Mouse (Mus musculus): ENCODE measurements around the gene Trabd2b. TPM values are rescaled to one million over a fixed set of nuclear protein-coding genes. Genes with fewer than 3 reads are reported as not detected.

The Trabd2b gene
- polyA plus RNA-seq, 1 experiment from 2014 or later, result 0.32 TPM

DNA sequence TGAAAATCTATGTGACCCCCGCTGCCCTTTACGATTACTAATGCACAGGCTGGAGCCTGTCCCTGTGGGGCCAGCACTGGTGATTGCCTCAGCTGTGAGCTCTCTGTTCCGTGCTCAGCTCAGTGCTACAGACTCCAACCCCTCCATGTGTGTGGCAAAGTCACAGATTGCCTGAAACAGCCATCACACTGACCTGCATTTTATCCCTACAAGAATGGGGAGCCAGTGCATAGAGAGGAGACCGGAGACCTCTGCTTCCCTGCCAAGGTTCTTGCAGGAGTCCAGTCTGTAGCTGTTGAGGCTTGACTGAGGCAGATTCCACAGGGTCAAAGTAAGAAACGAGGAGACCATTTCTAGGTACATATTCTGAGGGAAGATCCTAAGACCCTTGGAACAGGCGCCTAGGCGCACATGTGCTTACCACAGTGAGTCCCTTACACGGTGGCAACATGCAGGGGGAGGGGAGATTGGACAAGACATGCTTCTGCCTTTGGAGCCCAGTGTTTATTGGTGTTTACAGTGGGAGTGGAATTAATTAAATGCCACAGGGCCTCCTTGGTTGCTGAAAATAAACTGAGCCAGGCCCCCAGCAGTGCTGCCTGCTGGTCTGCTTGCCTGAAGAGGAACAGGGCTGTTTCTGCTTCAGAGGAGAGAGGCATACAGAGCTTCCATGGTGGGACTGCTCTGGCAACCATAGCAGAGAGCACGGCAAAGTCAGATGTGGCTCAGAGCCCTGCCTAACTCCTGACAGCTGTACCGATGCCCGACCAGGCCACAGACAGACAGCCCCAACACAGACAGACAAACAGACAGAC lies 97.9 kb downstream of the Trabd2b start:
- no peak overlapping the region for H3K4me2 ChIP-seq (replicated peaks)
- H3K36me3 ChIP-seq, result no peaks in the 10 kb centered on the region
- H3K9me3 ChIP-seq, result no peaks in the 10 kb centered on the region
- H3K4me3 ChIP-seq, result no peak overlapping the region
- WGBS, result 71% methylated on average over 11 of the region's 11 CpGs
- no peaks in the 10 kb centered on the region for H3K4me1 ChIP-seq
- H3K9ac ChIP-seq (replicated peaks), result no peak overlapping the region
- 0 out of 2 replicates have a peak, but pooled peaks have one; percentile 23 for ATAC-seq (replicated peaks)
- H3K27ac ChIP-seq (replicated peaks), result no peak overlapping the region
- no peaks in the 10 kb centered on the region for H3K27me3 ChIP-seq

DNA sequence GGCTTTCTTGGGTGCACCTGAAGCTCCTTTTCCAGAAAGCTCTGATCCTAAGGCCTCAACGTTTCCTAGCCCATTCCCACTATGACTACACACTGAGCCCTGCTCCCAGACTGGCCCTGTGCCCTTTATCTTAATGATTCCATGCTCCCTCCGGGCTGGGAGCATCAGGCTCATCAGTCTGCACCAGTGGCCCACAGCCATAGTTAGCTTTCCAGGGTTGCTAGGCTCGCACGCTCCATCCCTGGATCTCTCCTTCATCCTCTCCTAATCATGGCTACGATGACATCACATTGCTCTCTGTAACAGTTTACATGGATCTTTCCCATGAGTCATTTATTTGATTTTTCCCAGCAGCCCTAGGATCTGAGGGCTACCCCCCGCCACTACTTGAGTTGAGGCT lies 103.1 kb downstream of the Trabd2b start:
- Histone ChIP-seq H3K4me1 (no peaks in the 10 kb centered on the region), H3K9ac (replicated peaks) (no peak overlapping the region), H3K9me3 (no peaks in the 10 kb centered on the region), H3K4me3 (no peak overlapping the region), H3K4me2 (replicated peaks) (no peak overlapping the region), H3K36me3 (no peaks in the 10 kb centered on the region), H3K27me3 (no peaks in the 10 kb centered on the region), H3K27ac (replicated peaks) (no peak overlapping the region)
- 91% methylated on average over 6 of the region's 6 CpGs for WGBS
- ATAC-seq (replicated peaks), result no peak

DNA sequence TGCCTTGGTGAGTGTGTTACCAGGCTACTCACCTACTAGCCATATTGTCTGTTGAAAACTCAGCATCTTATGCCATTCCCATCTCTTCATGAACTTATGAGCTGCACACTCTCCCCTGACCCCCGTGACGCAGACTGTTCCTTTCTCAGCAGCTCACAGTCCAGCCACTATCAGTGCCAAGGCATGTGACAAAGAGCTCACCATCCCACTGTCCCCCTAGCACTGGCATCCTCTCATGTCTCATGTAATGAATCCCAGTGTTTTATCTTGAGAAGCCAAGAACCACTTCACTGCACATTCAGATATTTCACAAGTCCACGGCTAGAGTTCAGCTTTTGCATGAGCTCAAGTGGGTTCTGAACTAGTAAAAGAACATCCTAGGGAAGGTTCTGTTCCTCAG lies 105.1 kb downstream of the Trabd2b start:
- no peaks in the 10 kb centered on the region for H3K9me3 ChIP-seq
- no peaks in the 10 kb centered on the region for H3K27me3 ChIP-seq
- 94% methylated on average over 3 of the region's 3 CpGs for WGBS
- H3K36me3 ChIP-seq, result no peaks in the 10 kb centered on the region
- no peak overlapping the region for H3K27ac ChIP-seq (replicated peaks)
- H3K4me1 ChIP-seq, result no peaks in the 10 kb centered on the region
- H3K9ac ChIP-seq (replicated peaks), result no peak overlapping the region
- H3K4me3 ChIP-seq, result no peak overlapping the region
- H3K4me2 ChIP-seq (replicated peaks), result no peak overlapping the region
- no peak for ATAC-seq (replicated peaks)

GRCm38 (mm10) chr4:114513149-114513548 lies 106.6 kb downstream of the Trabd2b start:
- ATAC-seq (replicated peaks), result no peak
- Histone ChIP-seq H3K27me3 (no peaks in the 10 kb centered on the region), H3K9me3 (no peaks in the 10 kb centered on the region), H3K27ac (replicated peaks) (no peak overlapping the region), H3K4me1 (no peaks in the 10 kb centered on the region), H3K36me3 (no peaks in the 10 kb centered on the region), H3K9ac (replicated peaks) (no peak overlapping the region), H3K4me3 (no peak overlapping the region), H3K4me2 (replicated peaks) (no peak overlapping the region)

DNA sequence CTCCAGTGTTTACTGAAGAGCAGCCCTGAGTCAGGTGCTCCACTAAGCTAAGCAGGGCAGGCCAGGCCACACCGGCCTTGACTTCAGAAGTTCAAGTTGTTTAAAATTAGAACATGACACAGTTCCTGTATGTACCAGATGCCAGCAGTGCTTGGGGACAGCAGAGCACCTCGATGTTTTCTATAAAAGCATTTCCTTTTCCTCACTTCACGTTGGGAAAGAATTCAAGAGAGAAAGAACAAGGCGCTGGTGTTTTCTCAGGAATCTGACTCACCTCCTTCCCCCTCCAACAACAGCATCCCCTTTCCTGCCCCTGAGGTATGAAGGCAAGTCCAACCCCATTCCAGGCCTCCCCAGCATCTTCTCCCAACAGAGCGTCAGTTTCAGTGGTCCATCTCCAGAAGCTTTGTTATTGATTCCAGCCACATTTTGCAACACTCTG lies 108.8 kb downstream of the Trabd2b start:
- 81% methylated on average over 5 of the region's 5 CpGs for WGBS
- ATAC-seq (replicated peaks), result no peak

DNA sequence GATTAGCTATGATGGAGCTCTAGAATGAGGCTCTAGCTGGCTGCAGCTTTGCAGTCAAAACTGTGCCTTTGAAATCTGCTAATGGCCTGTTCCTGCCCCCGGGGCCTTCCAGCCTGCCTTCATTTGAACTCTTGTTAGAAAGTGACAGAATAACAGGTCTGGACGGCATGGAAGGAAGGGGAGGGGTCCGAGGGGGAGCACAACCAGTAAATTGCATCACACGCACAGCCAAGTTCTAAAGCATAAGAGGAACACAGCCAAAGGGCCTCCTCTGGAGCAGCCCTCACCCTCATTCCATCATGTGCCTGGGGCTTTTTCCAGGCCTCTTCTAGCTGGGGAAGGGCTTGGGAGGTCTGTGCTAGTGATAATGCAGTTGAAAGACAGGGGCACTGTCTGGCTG lies 110.1 kb downstream of the Trabd2b start:
- no peak for ATAC-seq (replicated peaks)
- H3K4me1 ChIP-seq, result no peaks in the 10 kb centered on the region
- no peak overlapping the region for H3K4me2 ChIP-seq (replicated peaks)
- 24% methylated on average over 4 of the region's 4 CpGs for WGBS
- no peaks in the 10 kb centered on the region for H3K27me3 ChIP-seq
- H3K36me3 ChIP-seq, result no peaks in the 10 kb centered on the region
- no peak overlapping the region for H3K9ac ChIP-seq (replicated peaks)
- H3K27ac ChIP-seq (replicated peaks), result no peak overlapping the region
- no peaks in the 10 kb centered on the region for H3K9me3 ChIP-seq
- H3K4me3 ChIP-seq, result no peak overlapping the region

More for the DNA sequence above, 108.8 kb downstream of the Trabd2b start:
- no peaks in the 10 kb centered on the region for H3K4me1 ChIP-seq
- H3K36me3 ChIP-seq, result no peaks in the 10 kb centered on the region
- no peak overlapping the region for H3K27ac ChIP-seq (replicated peaks)
- no peak overlapping the region for H3K4me2 ChIP-seq (replicated peaks)
- no peak overlapping the region for H3K4me3 ChIP-seq
- no peaks in the 10 kb centered on the region for H3K27me3 ChIP-seq
- no peaks in the 10 kb centered on the region for H3K9me3 ChIP-seq
- no peak overlapping the region for H3K9ac ChIP-seq (replicated peaks)

- Histone ChIP-seq H3K27me3 (no peaks in the 10 kb centered on the region), H3K4me3 (no peak overlapping the region), H3K9me3 (no peaks in the 10 kb centered on the region), H3K4me1 (no peaks in the 10 kb centered on the region), H3K27ac (replicated peaks) (no peak overlapping the region), H3K9ac (replicated peaks) (no peak overlapping the region), H3K36me3 (no peaks in the 10 kb centered on the region), H3K4me2 (replicated peaks) (no peak overlapping the region)
- no peak for ATAC-seq (replicated peaks)
- 84% methylated on average over 3 of the region's 3 CpGs for WGBS
Observed at GRCm38 (mm10) chr4:114518061-114518460, 111.5 kb downstream of the Trabd2b start.

DNA sequence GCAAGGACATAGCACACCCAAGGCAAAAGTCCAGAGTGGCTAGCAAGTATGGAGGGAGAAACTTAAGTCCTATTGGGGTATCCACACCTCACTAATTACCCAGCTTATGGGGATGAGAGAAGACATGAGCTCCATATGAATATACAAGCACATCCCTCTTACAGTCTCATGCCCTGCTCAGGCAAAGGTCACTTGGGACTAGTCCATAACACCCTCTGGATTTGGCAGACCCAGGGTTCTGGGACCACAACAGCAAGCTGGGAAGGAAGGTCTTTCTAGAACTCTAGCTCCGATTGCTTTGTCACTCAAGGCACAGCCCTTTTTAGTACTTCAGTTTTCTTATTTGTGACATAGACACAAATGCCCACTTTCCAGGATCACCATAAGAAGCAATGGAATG lies 112.0 kb downstream of the Trabd2b start:
- H3K27ac ChIP-seq (replicated peaks), result no peak overlapping the region
- no peak overlapping the region for H3K9ac ChIP-seq (replicated peaks)
- H3K4me1 ChIP-seq, result no peaks in the 10 kb centered on the region
- no peak for ATAC-seq (replicated peaks)
- H3K27me3 ChIP-seq, result no peaks in the 10 kb centered on the region
- H3K4me2 ChIP-seq (replicated peaks), result no peak overlapping the region
- no peaks in the 10 kb centered on the region for H3K9me3 ChIP-seq
- no peak overlapping the region for H3K4me3 ChIP-seq
- 96% methylated on average over 1 of the region's 1 CpGs for WGBS
- no peaks in the 10 kb centered on the region for H3K36me3 ChIP-seq

- Histone ChIP-seq H3K36me3 (no peaks in the 10 kb centered on the region), H3K9me3 (no peaks in the 10 kb centered on the region), H3K27ac (replicated peaks) (no peak overlapping the region), H3K9ac (replicated peaks) (no peak overlapping the region), H3K4me2 (replicated peaks) (no peak overlapping the region), H3K4me1 (no peaks in the 10 kb centered on the region), H3K4me3 (no peak overlapping the region), H3K27me3 (no peaks in the 10 kb centered on the region)
- 92% methylated on average over 4 of the region's 4 CpGs for WGBS
- ATAC-seq (replicated peaks), result no peak
Observed at GRCm38 (mm10) chr4:114519321-114519720, 112.8 kb downstream of the Trabd2b start.

DNA sequence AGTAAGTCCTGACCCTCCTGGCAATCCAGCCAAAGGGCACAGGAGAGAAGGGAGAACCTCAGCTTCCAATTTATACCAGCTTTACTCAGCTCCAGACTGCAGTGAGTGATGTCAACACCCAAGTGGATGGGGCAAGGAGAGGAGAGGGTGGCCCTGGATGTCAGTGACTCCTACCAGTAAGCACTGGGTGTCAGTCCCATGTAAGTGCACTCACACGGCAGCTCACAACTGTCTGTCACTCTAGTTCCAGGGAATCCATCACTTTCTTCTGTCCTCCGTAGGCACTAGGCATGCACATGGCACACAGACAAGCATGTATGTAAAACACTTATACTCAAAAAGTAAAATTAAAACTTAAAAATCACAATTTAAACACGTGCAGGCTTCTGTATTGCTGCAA lies 113.4 kb downstream of the Trabd2b start:
- H3K9ac ChIP-seq (replicated peaks), result no peak overlapping the region
- no peak for ATAC-seq (replicated peaks)
- no peak overlapping the region for H3K4me3 ChIP-seq
- 89% methylated on average over 3 of the region's 3 CpGs for WGBS
- no peak overlapping the region for H3K27ac ChIP-seq (replicated peaks)
- H3K27me3 ChIP-seq, result no peaks in the 10 kb centered on the region
- H3K4me1 ChIP-seq, result no peaks in the 10 kb centered on the region
- H3K4me2 ChIP-seq (replicated peaks), result no peak overlapping the region
- no peaks in the 10 kb centered on the region for H3K36me3 ChIP-seq
- H3K9me3 ChIP-seq, result no peaks in the 10 kb centered on the region

DNA sequence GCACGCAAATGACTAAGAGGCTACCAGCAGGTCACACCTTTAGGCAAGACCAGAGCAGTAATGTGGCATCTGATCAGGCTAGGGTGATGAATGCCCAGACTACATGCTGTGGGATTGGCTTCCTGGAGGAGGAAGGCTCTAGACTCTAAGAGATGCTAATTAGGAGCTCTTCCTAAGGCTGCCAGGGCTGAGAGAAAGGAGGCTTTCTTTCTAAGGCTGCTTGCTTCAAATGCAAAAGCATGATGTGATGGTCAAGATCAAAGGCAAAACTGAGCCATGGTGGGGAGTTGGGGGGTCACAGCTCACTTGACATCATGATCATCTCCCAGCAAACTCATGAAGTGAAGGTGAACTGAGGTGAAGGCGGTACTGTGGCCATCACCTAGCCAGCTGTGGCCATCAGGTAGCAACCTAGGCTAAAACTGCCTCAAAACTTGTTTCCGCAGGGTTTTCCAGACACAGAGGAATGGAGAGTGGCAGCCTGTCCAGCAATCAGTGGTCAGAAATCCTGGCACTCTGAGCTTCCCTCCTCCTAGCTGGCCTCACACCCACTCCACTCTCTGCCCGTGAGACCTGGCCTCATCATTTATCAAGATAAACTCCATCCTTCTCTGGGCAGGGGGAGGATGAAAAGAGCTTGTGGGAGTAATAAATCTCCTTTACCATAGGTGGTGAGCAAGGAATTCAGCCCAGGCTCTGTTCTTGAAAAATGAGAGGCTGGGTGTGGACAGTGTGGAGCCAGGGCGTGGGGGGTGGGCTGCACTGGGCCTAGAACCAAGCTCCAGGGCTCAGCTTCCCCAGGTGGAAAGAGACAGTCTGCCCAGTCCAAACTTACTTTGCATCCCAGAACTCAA lies 117.0 kb downstream of the Trabd2b start:
- Histone ChIP-seq H3K4me2 (replicated peaks) (no peak overlapping the region), H3K27ac (replicated peaks) (no peak overlapping the region), H3K4me1 (no peaks in the 10 kb centered on the region), H3K9me3 (no peaks in the 10 kb centered on the region), H3K36me3 (no peaks in the 10 kb centered on the region), H3K9ac (replicated peaks) (no peak overlapping the region), H3K27me3 (no peaks in the 10 kb centered on the region), H3K4me3 (no peak overlapping the region)
- ATAC-seq (replicated peaks), result no peak
- 81% methylated on average over 5 of the region's 5 CpGs for WGBS

DNA sequence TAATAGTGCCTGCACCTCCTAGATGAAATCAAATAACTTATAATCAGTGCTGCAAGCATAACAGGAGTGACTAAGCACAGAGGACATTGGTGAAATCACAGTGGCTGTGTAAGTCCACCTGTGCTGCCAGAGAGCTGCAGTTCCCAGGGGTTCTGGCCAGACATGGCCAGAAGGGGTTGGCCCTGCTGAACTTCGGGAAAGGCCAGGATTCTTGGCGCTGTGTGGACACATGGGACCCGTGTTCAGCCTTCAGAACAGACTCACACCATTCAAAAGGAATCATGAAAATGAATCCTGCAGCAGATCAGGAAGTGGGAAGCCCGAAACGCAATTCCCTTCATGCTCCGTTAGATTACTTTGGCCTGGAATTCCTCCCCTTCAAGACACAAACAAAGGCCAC lies 125.1 kb downstream of the Trabd2b start:
- 40% methylated on average over 6 of the region's 6 CpGs for WGBS
- no peak for ATAC-seq (replicated peaks)

More for the DNA sequence above, 125.1 kb downstream of the Trabd2b start:
- Histone ChIP-seq H3K27ac (replicated peaks) (no peak overlapping the region), H3K4me3 (no peak overlapping the region), H3K4me1 (no peaks in the 10 kb centered on the region), H3K9ac (replicated peaks) (no peak overlapping the region), H3K9me3 (no peaks in the 10 kb centered on the region), H3K4me2 (replicated peaks) (no peak overlapping the region), H3K27me3 (no peaks in the 10 kb centered on the region), H3K36me3 (no peaks in the 10 kb centered on the region)

Measured in forebrain, embryonic 15.5 days (tissue).